Mouse (Mus musculus) liver (tissue): ENCODE data around the gene Dop1b.

ENCODE experiments used
- DNase-seq: peaks from one replicate; pipeline ENCODE4 v3.0.0-alpha.2; 2020; ENCODE audit warnings: mixed read lengths

Gene Dop1b

DNA sequence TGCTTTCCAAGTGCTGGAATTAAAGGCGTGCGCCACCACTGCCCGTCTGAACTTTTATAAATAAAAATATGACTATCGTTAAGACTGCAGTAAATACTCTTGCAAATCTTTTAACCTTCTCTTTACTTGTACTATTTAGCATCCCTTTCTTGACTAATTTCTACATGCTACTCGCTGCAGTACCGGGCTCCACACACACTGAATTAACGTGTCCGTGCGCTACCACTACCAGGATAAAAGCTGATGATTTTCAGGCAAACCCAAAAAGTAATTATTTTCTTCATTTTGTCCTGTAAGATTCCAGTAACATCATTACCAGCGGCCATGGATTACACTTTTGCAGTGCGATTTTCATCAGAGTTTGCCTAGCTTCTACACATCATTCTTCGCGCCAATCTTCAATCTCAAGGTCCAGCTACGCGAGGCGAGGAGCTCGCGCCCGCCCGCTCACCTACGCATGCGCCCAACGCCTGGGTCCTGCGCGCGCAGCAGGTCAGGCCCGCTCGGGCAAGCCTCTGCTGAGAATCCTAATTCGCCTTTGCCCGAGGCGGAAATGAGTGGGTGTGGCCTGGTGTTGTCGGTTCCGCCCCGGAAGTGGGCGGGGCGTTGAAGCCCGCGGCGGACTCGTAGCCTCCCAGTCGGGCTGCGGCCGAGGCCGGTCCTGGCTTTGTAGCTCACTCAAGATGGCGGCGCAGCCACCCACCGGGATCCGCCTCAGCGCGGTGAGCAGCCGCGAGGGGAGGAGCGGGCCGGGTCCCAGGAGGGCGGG, 120.1 kb downstream of the Dop1b start, which contains the start of gene Morc3:
Gene Morc3 (plus strand): TSS at position 495 of the 769 bp plus-strand sequence.
- peak; percentile 100 for DNase-seq

- peak; percentile 66 for DNase-seq
Observed at GRCm38 (mm10) chr16:93832451-93833276, 121.0 kb downstream of the Dop1b start.

DNA sequence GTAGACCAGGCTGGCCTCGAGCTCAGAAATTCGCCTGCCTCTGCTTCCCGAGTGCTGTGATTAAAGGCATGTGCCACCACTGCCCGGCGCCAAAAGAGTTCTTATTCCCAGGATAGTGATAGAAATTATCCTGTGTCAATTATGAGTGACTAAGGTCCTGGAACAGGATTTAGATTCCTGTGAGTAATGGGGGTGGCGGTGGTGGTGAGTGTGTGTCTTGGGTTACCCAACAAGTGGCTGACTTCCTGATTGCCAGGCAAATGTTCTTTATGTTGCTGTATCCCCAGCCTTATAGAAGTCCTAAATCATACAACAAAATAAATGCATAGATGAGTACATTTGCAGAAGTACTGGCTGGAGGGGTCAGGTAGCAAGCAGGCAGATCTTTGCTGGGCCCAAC, 121.8 kb downstream of the Dop1b start:
- no peak for DNase-seq

GRCm38 (mm10) chr16:93834076-93834475, 122.4 kb downstream of the Dop1b start:
- no peak for DNase-seq

DNA sequence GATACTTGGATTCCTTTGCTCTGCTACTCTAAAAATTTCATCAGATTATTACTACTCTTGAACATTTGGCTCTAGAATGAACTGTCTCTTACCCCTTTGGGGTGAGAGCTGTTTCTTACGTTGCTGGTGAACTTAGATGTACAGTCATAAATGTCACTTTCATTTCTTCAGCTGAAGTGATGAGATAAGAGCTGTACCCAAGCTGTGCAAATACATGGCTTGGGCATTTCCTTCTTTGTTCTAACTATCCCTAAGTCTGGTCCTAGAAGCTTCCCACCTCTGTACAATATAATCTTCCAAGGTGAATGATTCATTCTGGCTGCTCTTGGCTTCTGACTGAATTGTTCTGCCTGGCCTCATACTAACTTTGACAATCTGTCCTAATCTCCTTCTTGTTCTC, 127.3 kb downstream of the Dop1b start:
- no peak for DNase-seq

DNA sequence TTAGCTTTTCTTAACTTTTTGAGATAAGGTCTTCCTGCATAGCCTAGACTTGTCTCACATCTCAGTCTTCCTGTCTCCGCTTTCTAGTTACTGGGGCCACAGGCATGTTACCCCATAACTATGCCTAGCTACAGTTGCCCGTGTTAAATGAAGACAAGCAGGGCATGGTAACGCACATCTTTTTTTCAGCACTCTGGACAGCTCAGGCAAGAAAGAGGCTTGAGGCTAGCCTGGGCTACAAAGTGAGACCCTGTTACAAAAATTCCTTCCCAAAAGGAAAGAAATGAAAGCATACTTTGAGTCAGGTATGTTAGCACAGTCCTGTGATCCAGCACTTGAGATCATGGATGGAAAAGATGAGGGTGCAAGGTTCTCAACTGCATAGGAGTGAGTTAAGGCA, 138.8 kb downstream of the Dop1b start:
- DNase-seq: no peak

DNA sequence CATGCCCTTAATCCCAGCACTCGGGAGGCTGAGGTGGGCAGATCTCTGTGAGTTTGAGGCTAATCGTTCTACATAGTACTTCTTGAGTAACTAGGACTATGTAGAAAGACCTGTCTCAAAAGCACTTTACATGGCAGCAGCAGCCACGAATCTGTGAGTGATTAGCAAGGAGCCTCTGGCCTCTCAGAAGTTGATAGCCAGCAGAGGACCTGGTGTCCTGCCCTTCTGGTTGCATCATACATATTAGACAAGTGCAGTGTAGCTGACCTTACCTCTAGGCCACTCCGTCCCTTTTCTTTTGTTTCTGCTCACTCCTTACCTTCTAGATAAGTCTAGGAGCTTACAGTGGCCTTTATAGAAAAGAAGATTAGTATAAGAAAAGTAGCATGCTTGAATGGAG, 148.3 kb downstream of the Dop1b start:
- no peak for DNase-seq
